Mouse (Mus musculus) brain, embryonic 14.5 days (tissue): ENCODE data around the gene Fam71e2. TPM values are rescaled to one million over a fixed set of nuclear protein-coding genes. Genes with fewer than 3 reads are reported as not detected.

Source experiments
- DNase-seq: peaks from one replicate; pipeline ENCODE4 v3.0.0-alpha.2; 2011; ENCODE audit warnings: low read depth
- CTCF ChIP-seq: fragments of 200-500 bp; IDR thresholded peaks from 2 replicates; pipeline ENCODE4 v1.5.1; 2012; ENCODE audit warnings: inconsistent platforms, mild to moderate bottlenecking, moderate library complexity, borderline replicate concordance; ENCODE audit not compliant: insufficient read depth, insufficient read length; ENCODE audit errors: extremely low read depth
- POLR2A ChIP-seq: fragments of 200-500 bp; IDR thresholded peaks from 2 replicates; pipeline ENCODE4 v1.6.1; 2012; ENCODE audit warnings: mild to moderate bottlenecking, inconsistent platforms, borderline replicate concordance; ENCODE audit not compliant: poor library complexity, insufficient read depth, insufficient read length, severe bottlenecking; ENCODE audit errors: extremely low read depth
- polyA plus RNA-seq: library from polyadenylated mRNA; depleted of rRNA; stranded (reverse); fragments of >200 nt; gene quantifications from 2 replicates; pipeline ENCODE4 v1.2.3, GENCODE M21; 2012

The Fam71e2 gene
- polyA plus RNA-seq, 1 experiment: not detected

DNA sequence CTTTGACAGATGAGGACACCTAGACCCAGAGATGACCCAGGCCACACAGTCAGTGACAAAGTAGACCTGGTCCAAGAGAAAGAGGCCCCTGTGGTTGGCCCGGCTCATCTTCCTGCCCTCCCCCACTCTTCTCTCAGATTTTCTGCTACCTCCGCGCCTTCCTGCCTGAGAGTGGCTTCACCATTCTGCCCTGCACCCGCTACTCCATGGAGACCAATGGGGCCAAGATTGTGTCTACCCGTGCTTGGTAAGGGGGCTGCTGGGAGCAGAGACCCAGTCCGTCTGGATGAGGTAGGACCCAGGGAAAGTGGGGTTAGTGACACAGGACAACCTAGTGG, 28.7 kb downstream of the Fam71e2 start:
- DNase-seq: no peak
- no peak for TF ChIP-seq CTCF
- no peak for TF ChIP-seq POLR2A

DNA sequence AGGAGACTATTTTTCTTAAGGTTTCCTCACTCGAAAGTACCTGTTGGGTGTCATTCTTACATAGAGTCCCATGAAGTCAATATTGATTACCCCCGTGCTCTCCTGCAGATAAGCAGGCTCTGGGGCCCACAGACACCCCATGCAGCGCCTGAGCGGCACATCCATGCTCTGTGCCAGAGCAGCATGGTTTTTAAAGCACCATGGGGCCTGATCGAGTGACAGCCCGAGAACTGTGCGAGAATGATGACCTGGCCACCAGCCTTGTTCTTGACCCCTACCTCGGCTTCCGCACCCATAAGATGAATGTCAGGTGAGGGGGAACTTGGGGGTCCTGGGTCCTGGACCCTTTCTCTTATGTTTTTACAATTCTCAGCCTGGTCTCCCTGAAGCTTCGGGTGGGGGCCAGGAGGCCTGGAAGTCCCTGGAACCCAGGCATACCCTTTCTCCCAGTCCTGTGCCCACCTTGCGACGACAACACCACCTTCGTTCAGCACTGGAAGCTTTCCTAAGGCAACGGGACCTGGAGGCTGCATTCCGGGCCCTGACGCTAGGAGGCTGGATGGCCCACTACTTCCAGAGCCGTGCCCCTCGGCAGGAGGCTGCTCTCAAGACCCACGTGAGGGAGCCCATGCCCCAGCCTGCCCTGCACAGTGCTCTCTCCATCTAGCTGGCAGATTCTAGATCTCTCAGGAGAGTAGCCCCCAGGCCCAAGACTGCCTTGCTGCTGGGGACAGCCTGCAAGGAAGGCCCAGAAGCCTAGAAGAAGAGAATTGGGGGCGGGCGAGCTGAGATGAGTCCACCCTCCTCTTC, 29.2 kb downstream of the Fam71e2 start:
- TF ChIP-seq POLR2A (no peak), CTCF (no peak)
- DNase-seq: no peak

GRCm38 (mm10) chr7:4741151-4741550, 30.0 kb downstream of the Fam71e2 start:
- no peak for TF ChIP-seq CTCF
- TF ChIP-seq POLR2A: no peak
- peak; percentile 58 for DNase-seq

DNA sequence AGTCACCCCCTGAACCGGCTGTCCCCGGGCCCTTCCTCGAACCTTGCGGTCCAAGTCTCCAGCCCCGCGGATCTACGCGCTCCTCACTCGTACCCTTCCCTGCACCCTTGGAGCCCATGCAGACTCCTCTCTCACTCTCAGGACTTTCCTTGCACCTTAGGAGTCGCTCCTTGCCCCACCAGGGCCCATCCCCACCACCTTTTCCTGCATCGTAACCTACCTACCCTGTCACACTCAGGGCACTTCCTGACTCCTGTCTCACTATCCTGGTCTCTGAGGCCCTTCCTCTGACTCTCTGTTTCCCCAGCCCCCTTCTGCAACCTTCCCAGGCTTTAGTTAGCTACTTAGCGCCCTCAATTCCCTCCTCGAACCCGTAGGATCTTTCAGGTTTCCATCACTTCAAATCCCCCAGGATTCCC, 30.8 kb downstream of the Fam71e2 start:
- TF ChIP-seq CTCF: no peak
- TF ChIP-seq POLR2A: no peak
- DNase-seq: no peak

- DNase-seq: peak; percentile 100
- TF ChIP-seq CTCF: peak; percentile 15; the same call in 1 of the 2 replicates
- TF ChIP-seq POLR2A: peak; percentile 95
Observed at GRCm38 (mm10) chr7:4739544-4740275, 31.4 kb downstream of the Fam71e2 start, which contains the start of gene Kmt5c. Gene Kmt5c, plus strand, starts transcription at chr7:4740115.

DNA sequence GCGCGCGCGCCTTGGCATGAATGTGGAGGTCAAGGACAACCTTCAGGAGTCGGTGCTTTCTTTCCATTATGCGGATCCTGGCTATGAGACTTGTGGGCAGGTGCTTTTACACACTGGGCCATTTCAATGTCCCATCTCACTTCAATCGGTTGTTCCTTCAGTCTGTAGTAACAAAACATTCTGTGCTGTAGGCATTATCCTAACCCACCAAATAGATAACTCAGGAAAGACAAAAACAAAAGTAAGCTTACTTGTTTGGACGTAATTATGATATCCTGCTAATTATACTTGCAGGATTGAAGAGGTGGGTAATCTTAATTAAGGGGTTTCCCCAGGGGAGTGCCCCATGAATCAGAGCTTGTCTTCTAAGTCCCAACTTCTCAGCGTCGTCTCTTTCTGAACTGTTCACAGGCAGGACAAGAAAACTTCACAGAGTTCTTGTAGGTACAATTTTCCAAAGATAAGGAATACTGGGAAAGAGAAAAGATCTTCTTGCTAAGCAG, 32.0 kb downstream of the Fam71e2 start:
- no peak for DNase-seq
- no peak for TF ChIP-seq POLR2A
- no peak for TF ChIP-seq CTCF

DNA sequence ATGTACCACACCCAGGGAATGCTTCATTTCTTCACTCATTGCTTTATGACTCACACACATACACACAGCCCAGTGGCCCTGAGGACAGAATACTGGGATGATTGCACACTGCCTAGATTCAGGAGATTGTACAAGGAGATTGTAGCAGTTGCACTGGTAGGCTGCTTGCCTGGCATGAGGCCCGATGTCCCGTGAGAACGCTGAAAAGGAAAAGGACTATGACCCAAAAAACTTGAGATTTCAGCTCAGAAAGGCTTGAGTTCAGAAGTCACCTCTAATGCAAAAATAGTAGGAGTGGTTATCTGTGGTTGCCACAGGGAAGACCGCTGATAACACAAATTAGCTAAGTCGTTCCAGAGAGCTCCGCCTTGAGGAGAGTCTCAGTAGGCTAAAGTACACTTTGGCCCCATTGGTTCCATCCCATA, 38.1 kb downstream of the Fam71e2 start:
- no peak for DNase-seq
- no peak for TF ChIP-seq POLR2A
- no peak for TF ChIP-seq CTCF

DNA sequence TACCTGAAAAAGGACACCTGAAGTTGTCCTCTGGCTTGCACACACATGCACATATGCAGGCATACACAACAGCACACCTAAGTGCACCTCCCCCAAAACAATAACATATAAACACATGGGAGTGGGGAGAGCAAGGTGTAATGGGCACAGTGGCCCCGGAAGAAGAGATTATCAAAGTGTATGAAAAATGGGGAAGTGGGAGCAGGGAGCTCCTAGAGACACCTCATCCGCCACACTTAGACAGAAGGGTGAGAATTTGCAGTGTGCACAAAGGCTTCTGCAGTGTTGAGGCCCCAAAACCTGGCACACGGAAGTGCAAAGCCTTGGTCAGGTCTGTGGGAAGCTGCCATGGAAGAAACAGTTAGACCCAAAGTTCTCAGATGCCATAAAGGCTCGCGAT, 40.0 kb downstream of the Fam71e2 start:
- no peak for DNase-seq
- TF ChIP-seq POLR2A (no peak), CTCF (no peak)

GRCm38 (mm10) chr7:4725169-4725568, 45.9 kb downstream of the Fam71e2 start, which contains the start of gene Tmem150b:
Gene Tmem150b, minus strand, starts transcription at chr7:4725249.
- TF ChIP-seq POLR2A: no peak
- TF ChIP-seq CTCF: no peak
- no peak for DNase-seq

DNA sequence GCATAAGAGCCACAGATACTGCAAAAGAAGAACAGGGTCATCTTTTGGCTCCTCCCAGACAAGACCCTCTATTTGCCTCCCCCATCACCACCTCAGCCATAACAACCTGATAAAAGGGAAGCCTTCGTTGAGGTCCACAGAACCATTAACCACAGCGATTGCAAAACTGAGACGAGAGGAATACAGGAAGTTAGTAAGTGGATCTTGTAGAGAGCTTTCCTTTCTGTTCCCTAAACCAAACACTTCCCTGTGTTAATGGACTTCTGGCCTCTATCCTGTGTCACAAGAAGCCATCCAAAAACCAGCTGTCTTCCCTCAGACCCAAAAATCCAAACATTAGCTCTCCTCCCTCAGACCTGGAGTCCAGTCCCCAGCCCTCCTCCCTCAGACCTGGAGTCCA, 46.7 kb downstream of the Fam71e2 start:
- TF ChIP-seq POLR2A: no peak
- TF ChIP-seq CTCF: no peak
- no peak for DNase-seq

- peak; percentile 46 for DNase-seq
Observed at GRCm38 (mm10) chr7:4723508-4723907, 47.6 kb downstream of the Fam71e2 start.

More at GRCm38 (mm10) chr7:4723508-4723907, 47.6 kb downstream of the Fam71e2 start:
- no peak for TF ChIP-seq CTCF
- TF ChIP-seq POLR2A: no peak
